Mouse (Mus musculus) splenic B cell, adult 2 months (primary cell): ENCODE results near the gene Rcor1.

Experiments used
- DNase-seq: peaks from one replicate; pipeline ENCODE4 v3.0.0-alpha.2; 2011; ENCODE audit warnings: low read depth, low spot score
- H3K27me3 ChIP-seq: 2 replicates; pipeline ENCODE4 v1.6.1; 2012; ENCODE audit warnings: mild to moderate bottlenecking, low read length, moderate library complexity, mixed read lengths; ENCODE audit not compliant: control insufficient read depth, poor library complexity, insufficient read depth, severe bottlenecking
- H3K36me3 ChIP-seq: 2 replicates; pipeline ENCODE4 v1.6.1; 2012; ENCODE audit warnings: mild to moderate bottlenecking, low read length, moderate library complexity, mixed read lengths; ENCODE audit not compliant: control insufficient read depth, poor library complexity, insufficient read depth, severe bottlenecking

Gene Rcor1

DNA sequence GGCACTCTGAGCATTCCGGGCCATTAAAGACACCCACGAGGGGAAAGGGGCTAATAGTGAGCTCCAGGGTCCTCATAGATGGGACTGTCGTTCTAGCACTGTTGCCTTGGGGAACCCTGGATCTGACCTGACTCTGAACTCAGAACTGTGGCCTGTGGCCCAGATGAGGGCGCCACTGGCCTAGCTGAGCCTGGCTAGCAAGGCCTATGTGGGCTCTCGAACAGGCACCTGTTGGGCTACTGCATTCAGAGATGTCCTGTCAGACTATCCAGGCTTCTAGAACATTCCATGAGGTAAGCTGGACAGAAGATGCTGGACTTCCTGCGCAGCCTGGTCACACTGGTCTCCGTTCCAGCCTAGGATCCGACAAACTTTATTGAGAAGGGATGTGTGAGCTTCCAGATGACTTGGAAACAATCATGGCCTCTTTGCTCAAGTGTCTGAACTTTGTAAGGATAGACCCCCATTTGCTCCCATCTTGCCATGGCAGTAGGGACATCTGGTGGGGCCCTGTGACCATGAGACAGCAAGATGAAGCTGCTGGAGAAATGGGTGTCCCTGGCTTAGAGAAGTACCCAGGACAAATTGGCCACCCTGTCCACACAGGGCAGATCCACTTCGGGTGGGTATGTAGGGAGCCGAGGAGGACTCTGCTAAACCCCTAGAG lies 126.1 kb downstream of the Rcor1 start:
- DNase-seq = peak; percentile 81
- no peaks in the 10 kb centered on the region for H3K27me3 ChIP-seq
- no peaks in the 10 kb centered on the region for H3K36me3 ChIP-seq
